Mouse (Mus musculus) forebrain, embryonic 12.5 days (tissue): Measurements from ENCODE around the gene Gm10320. TPM values are rescaled to one million over a fixed set of nuclear protein-coding genes. Genes with fewer than 3 reads are reported as not detected.

Source experiments
- ATAC-seq: fragments of 200-750 bp; cut with Nextera tagmentation; 2 replicates; pipeline ENCODE4 v1.8.0; 2017; ENCODE audit warnings: moderate TSS enrichment; ENCODE audit not compliant: low FRiP score
- H3K27ac ChIP-seq: fragments of 300-500 bp; sonication (generic); 2 replicates; pipeline ENCODE4 v1.5.1; 2016; ENCODE audit warnings: mild to moderate bottlenecking
- H3K27me3 ChIP-seq: fragments of 300-500 bp; sonication (generic); 2 replicates; pipeline ENCODE4 v1.6.1; 2016; ENCODE audit warnings: mild to moderate bottlenecking
- H3K36me3 ChIP-seq: fragments of 300-500 bp; sonication (generic); replicated peaks from 2 replicates; pipeline ENCODE4 v1.6.1; 2016; ENCODE audit warnings: mild to moderate bottlenecking
- H3K4me1 ChIP-seq: fragments of 300-500 bp; sonication (generic); 2 replicates; pipeline ENCODE4 v1.6.1; 2016
- H3K4me2 ChIP-seq: fragments of 300-500 bp; sonication (generic); 2 replicates; pipeline ENCODE4 v1.6.1; 2016; ENCODE audit warnings: mild to moderate bottlenecking, moderate library complexity
- H3K4me3 ChIP-seq: fragments of 300-500 bp; sonication (generic); replicated peaks from 2 replicates; pipeline ENCODE4 v1.5.1; 2016; ENCODE audit warnings: mild to moderate bottlenecking
- H3K9ac ChIP-seq: fragments of 300-500 bp; sonication (generic); 2 replicates; pipeline ENCODE4 v1.6.1; 2016; ENCODE audit warnings: mild to moderate bottlenecking
- H3K9me3 ChIP-seq: fragments of 300-500 bp; sonication (generic); 2 replicates; pipeline ENCODE4 v1.6.1; 2016
- WGBS: fragments of 180-500 bp; shearing (Covaris S2); methylation state at CpG from one replicate; pipeline ENCODE4 v1.1.7; 2016; 5-methylcytosine and 5-hydroxymethylcytosine counted together
- polyA plus RNA-seq: library from polyadenylated mRNA; unstranded; fragments of >200 nt; fragmentation: Nextera tagmentation; extraction: Ambion mirVana; gene quantifications from 2 replicates; pipeline ENCODE4 v1.2.1, GENCODE M21; 2016

The Gm10320 gene
- polyA plus RNA-seq = 0.93 and 1.4 TPM in 2 replicates

- no peaks in the 10 kb centered on the region for H3K9me3 ChIP-seq
- H3K27ac ChIP-seq = no peak within 1 kb of the TSS
- H3K9ac ChIP-seq = no peak within 1 kb of the TSS
- no peak within 1 kb of the TSS for H3K4me2 ChIP-seq
- 88% methylated on average over 3 of the region's 3 CpGs for WGBS
- ATAC-seq = no peak
- no peak within 1 kb of the TSS for H3K4me3 ChIP-seq
- peaks cover 4% of the 10 kb centered on the region for H3K4me1 ChIP-seq
- no peaks in the 10 kb centered on the region for H3K36me3 ChIP-seq
- H3K27me3 ChIP-seq = peaks cover 30% of the 10 kb centered on the region
Measured at GRCm38 (mm10) chr13:98491909-98492308, at the start of gene Gm10320. Gm10320 (minus strand) TSS chr13:98492001.

- Histone ChIP-seq H3K4me1 (peaks cover 18% of the 10 kb centered on the region), H3K27me3 (peaks cover 65% of the 10 kb centered on the region), H3K27ac (no peak overlapping the region), H3K4me3 (no peak overlapping the region), H3K9me3 (no peaks in the 10 kb centered on the region), H3K4me2 (no peak overlapping the region), H3K36me3 (no peaks in the 10 kb centered on the region), H3K9ac (no peak overlapping the region)
- 92% methylated on average over 2 of the region's 2 CpGs for WGBS
- ATAC-seq = no peak
Measured at GRCm38 (mm10) chr13:98541601-98542000, 49.8 kb upstream of the Gm10320 start.

GRCm38 (mm10) chr13:98540206-98540605 lies 48.4 kb upstream of the Gm10320 start:
- Histone ChIP-seq H3K4me3 (no peak overlapping the region), H3K9ac (no peak overlapping the region), H3K27me3 (peaks cover 72% of the 10 kb centered on the region), H3K27ac (no peak overlapping the region), H3K4me1 (peaks cover 6% of the 10 kb centered on the region), H3K36me3 (no peaks in the 10 kb centered on the region), H3K4me2 (no peak overlapping the region), H3K9me3 (no peaks in the 10 kb centered on the region)
- no peak for ATAC-seq
- WGBS = 86% methylated on average over 3 of the region's 3 CpGs

- no peaks in the 10 kb centered on the region for H3K36me3 ChIP-seq
- H3K27ac ChIP-seq = no peak overlapping the region
- H3K4me1 ChIP-seq = peaks cover 9% of the 10 kb centered on the region
- H3K4me2 ChIP-seq = no peak overlapping the region
- no peak overlapping the region for H3K4me3 ChIP-seq
- 80% methylated on average over 7 of the region's 7 CpGs for WGBS
- no peak overlapping the region for H3K9ac ChIP-seq
- ATAC-seq = no peak
- H3K9me3 ChIP-seq = no peaks in the 10 kb centered on the region
- peaks cover 81% of the 10 kb centered on the region for H3K27me3 ChIP-seq
Measured at GRCm38 (mm10) chr13:98539311-98539710, 47.5 kb upstream of the Gm10320 start.

- WGBS = 74% methylated on average over 5 of the region's 5 CpGs
- H3K27me3 ChIP-seq = peaks cover 76% of the 10 kb centered on the region
Measured at GRCm38 (mm10) chr13:98538587-98538986, 46.8 kb upstream of the Gm10320 start.

GRCm38 (mm10) chr13:98534913-98535262 lies 43.1 kb upstream of the Gm10320 start:
- no peaks in the 10 kb centered on the region for H3K36me3 ChIP-seq
- no peak overlapping the region for H3K4me3 ChIP-seq
- H3K9me3 ChIP-seq = peaks cover 7% of the 10 kb centered on the region; the same call in 1 of the 2 replicates
- H3K27ac ChIP-seq = no peak overlapping the region
- no peak overlapping the region for H3K9ac ChIP-seq
- peaks cover 27% of the 10 kb centered on the region for H3K4me1 ChIP-seq
- H3K4me2 ChIP-seq = peak overlapping the region; percentile 37
- 0 out of 2 replicates have a peak, but pooled peaks have one; percentile 33 for ATAC-seq
- 51% methylated on average over 2 of the region's 2 CpGs for WGBS
- H3K27me3 ChIP-seq = peaks cover 89% of the 10 kb centered on the region

More at GRCm38 (mm10) chr13:98538587-98538986, 46.8 kb upstream of the Gm10320 start:
- no peak for ATAC-seq
- Histone ChIP-seq H3K36me3 (no peaks in the 10 kb centered on the region), H3K4me2 (no peak overlapping the region), H3K4me3 (no peak overlapping the region), H3K9me3 (no peaks in the 10 kb centered on the region), H3K27ac (no peak overlapping the region), H3K4me1 (peaks cover 15% of the 10 kb centered on the region), H3K9ac (no peak overlapping the region)

- Histone ChIP-seq H3K27me3 (peaks cover 84% of the 10 kb centered on the region), H3K4me3 (no peak overlapping the region; the same call in 1 of the 2 replicates), H3K4me1 (peaks cover 27% of the 10 kb centered on the region), H3K4me2 (peak overlapping the region; percentile 37), H3K27ac (no peak overlapping the region), H3K36me3 (no peaks in the 10 kb centered on the region), H3K9ac (no peak overlapping the region), H3K9me3 (peaks cover 7% of the 10 kb centered on the region; the same call in 1 of the 2 replicates)
- 17% methylated on average over 18 of the region's 18 CpGs for WGBS
- ATAC-seq = peak; percentile 75
Measured at GRCm38 (mm10) chr13:98534190-98534912, 42.5 kb upstream of the Gm10320 start.

GRCm38 (mm10) chr13:98533415-98533814 lies 41.6 kb upstream of the Gm10320 start:
- Histone ChIP-seq H3K9me3 (peaks cover 7% of the 10 kb centered on the region; the same call in 1 of the 2 replicates), H3K4me3 (no peak overlapping the region), H3K9ac (no peak overlapping the region), H3K36me3 (no peaks in the 10 kb centered on the region), H3K27me3 (peaks cover 75% of the 10 kb centered on the region), H3K4me1 (peaks cover 27% of the 10 kb centered on the region), H3K4me2 (no peak overlapping the region), H3K27ac (no peak overlapping the region)
- 18% methylated on average over 9 of the region's 9 CpGs for WGBS
- peak; percentile 33; the same call in 1 of the 2 replicates for ATAC-seq

- Histone ChIP-seq H3K27ac (no peak overlapping the region), H3K4me1 (peaks cover 27% of the 10 kb centered on the region), H3K9me3 (peaks cover 7% of the 10 kb centered on the region; the same call in 1 of the 2 replicates), H3K36me3 (no peaks in the 10 kb centered on the region), H3K27me3 (peaks cover 69% of the 10 kb centered on the region), H3K4me2 (no peak overlapping the region), H3K4me3 (no peak overlapping the region), H3K9ac (no peak overlapping the region)
- no peak for ATAC-seq
- 59% methylated on average over 12 of the region's 12 CpGs for whole genome bisulfite sequencing
Measured at GRCm38 (mm10) chr13:98532699-98533375, 41.0 kb upstream of the Gm10320 start.

GRCm38 (mm10) chr13:98531976-98532375 lies 40.2 kb upstream of the Gm10320 start:
- H3K4me1 ChIP-seq = peaks cover 27% of the 10 kb centered on the region
- H3K27me3 ChIP-seq = peaks cover 62% of the 10 kb centered on the region
- ATAC-seq = no peak
- peaks cover 7% of the 10 kb centered on the region; the same call in 1 of the 2 replicates for H3K9me3 ChIP-seq
- H3K4me2 ChIP-seq = no peak overlapping the region
- WGBS = 90% methylated on average over 9 of the region's 9 CpGs
- H3K27ac ChIP-seq = no peak overlapping the region
- no peak overlapping the region for H3K9ac ChIP-seq
- no peak overlapping the region for H3K4me3 ChIP-seq
- no peaks in the 10 kb centered on the region for H3K36me3 ChIP-seq

- H3K27ac ChIP-seq = no peak overlapping the region
- WGBS = 44% methylated on average over 3 of the region's 3 CpGs
- no peak for ATAC-seq
- peaks cover 56% of the 10 kb centered on the region for H3K27me3 ChIP-seq
- peaks cover 27% of the 10 kb centered on the region for H3K4me1 ChIP-seq
- no peaks in the 10 kb centered on the region for H3K36me3 ChIP-seq
- peaks cover 7% of the 10 kb centered on the region; the same call in 1 of the 2 replicates for H3K9me3 ChIP-seq
- H3K9ac ChIP-seq = no peak overlapping the region
- no peak overlapping the region for H3K4me2 ChIP-seq
- no peak overlapping the region for H3K4me3 ChIP-seq
Measured at GRCm38 (mm10) chr13:98531306-98531705, 39.5 kb upstream of the Gm10320 start.

GRCm38 (mm10) chr13:98523719-98524316 lies 32.0 kb upstream of the Gm10320 start:
- WGBS = 67% methylated on average over 6 of the region's 6 CpGs
- no peak overlapping the region for H3K4me3 ChIP-seq
- ATAC-seq = no peak
- no peak overlapping the region for H3K27ac ChIP-seq
- no peak overlapping the region for H3K4me2 ChIP-seq
- no peaks in the 10 kb centered on the region for H3K4me1 ChIP-seq
- no peak overlapping the region for H3K9ac ChIP-seq
- no peaks in the 10 kb centered on the region for H3K36me3 ChIP-seq
- H3K9me3 ChIP-seq = no peaks in the 10 kb centered on the region
- H3K27me3 ChIP-seq = peaks cover 29% of the 10 kb centered on the region
